Mouse (Mus musculus) erythroblast, embryonic 14.5 days (primary cell): ENCODE measurements around the gene Gm14409. TPM values are rescaled to one million over a fixed set of nuclear protein-coding genes. Genes with fewer than 3 reads are reported as not detected.
"Not testable (repeated sequence)": the region's sequence is repeated elsewhere in the genome, so short reads cannot be mapped to it uniquely, and the experiment has no call there.

Experiments used
- H3K27me3 ChIP-seq: 2 replicates; pipeline ENCODE4 v1.6.1; 2012; ENCODE audit warnings: inconsistent platforms; ENCODE audit not compliant: control insufficient read depth
- H3K36me3 ChIP-seq: 2 replicates; pipeline ENCODE4 v1.6.1; 2012; ENCODE audit warnings: mild to moderate bottlenecking, inconsistent platforms; ENCODE audit not compliant: control insufficient read depth
- H3K4me1 ChIP-seq: 2 replicates; pipeline ENCODE4 v1.6.1; 2012; ENCODE audit warnings: inconsistent platforms; ENCODE audit not compliant: control insufficient read depth
- H3K4me3 ChIP-seq: replicated peaks from 2 replicates; pipeline ENCODE3; 2012; ENCODE audit warnings: moderate library complexity, mild to moderate bottlenecking, inconsistent platforms
- H3K9me3 ChIP-seq: 2 replicates; pipeline ENCODE4 v1.6.1; 2012; ENCODE audit warnings: low read length, inconsistent platforms, mixed read lengths; ENCODE audit not compliant: control insufficient read depth
- polyA plus RNA-seq: library from polyadenylated mRNA; stranded (reverse); fragments of >175 nt; gene quantifications from 2 replicates; pipeline ENCODE4 v1.2.3, GENCODE M21; 2012

The Gm14409 gene
- polyA plus RNA-seq, result not detected in 2 replicates

- not testable (repeated sequence) for H3K4me1 ChIP-seq, H3K9me3 ChIP-seq, H3K4me3 ChIP-seq, H3K27me3 ChIP-seq, H3K36me3 ChIP-seq
Measured at GRCm38 (mm10) chr2:177266936-177267335, at the start of gene Gm14409. Gm14409 (minus strand) TSS chr2:177267036.

- H3K4me3 ChIP-seq, H3K27me3 ChIP-seq, H3K4me1 ChIP-seq, H3K36me3 ChIP-seq: not testable (repeated sequence)
- H3K9me3 ChIP-seq, result peaks cover 12% of the 10 kb centered on the region
Measured at GRCm38 (mm10) chr2:177309627-177310026, 42.8 kb upstream of the Gm14409 start.

- H3K4me1 ChIP-seq, H3K4me3 ChIP-seq, H3K9me3 ChIP-seq, H3K36me3 ChIP-seq, H3K27me3 ChIP-seq: not testable (repeated sequence)
Measured at GRCm38 (mm10) chr2:177304980-177305379, 38.1 kb upstream of the Gm14409 start.

GRCm38 (mm10) chr2:177283701-177284100 lies 16.9 kb upstream of the Gm14409 start:
- H3K9me3 ChIP-seq, H3K27me3 ChIP-seq, H3K36me3 ChIP-seq, H3K4me3 ChIP-seq, H3K4me1 ChIP-seq: not testable (repeated sequence)

- H3K4me1 ChIP-seq, H3K36me3 ChIP-seq, H3K27me3 ChIP-seq, H3K4me3 ChIP-seq, H3K9me3 ChIP-seq: not testable (repeated sequence)
Measured at GRCm38 (mm10) chr2:177277754-177278153, 10.9 kb upstream of the Gm14409 start.

GRCm38 (mm10) chr2:177272237-177272636 lies 5.4 kb upstream of the Gm14409 start:
- H3K27me3 ChIP-seq, H3K36me3 ChIP-seq, H3K4me3 ChIP-seq, H3K9me3 ChIP-seq, H3K4me1 ChIP-seq: not testable (repeated sequence)

- not testable (repeated sequence) for H3K4me3 ChIP-seq, H3K27me3 ChIP-seq, H3K4me1 ChIP-seq
Measured at GRCm38 (mm10) chr2:177247449-177247848, 19.4 kb downstream of the Gm14409 start.

GRCm38 (mm10) chr2:177230461-177230860 lies 36.4 kb downstream of the Gm14409 start:
- H3K27me3 ChIP-seq, H3K9me3 ChIP-seq, H3K36me3 ChIP-seq, H3K4me1 ChIP-seq, H3K4me3 ChIP-seq: not testable (repeated sequence)

More at GRCm38 (mm10) chr2:177247449-177247848, 19.4 kb downstream of the Gm14409 start:
- not testable (repeated sequence) for H3K9me3 ChIP-seq, H3K36me3 ChIP-seq

Other genes starting within 250 kb of the Gm14409 start
- gene Gm14401, start 192.7 kb downstream of the Gm14409 start, polyA plus RNA-seq, result not detected in 2 replicates
- gene Gm14410, start 60.6 kb downstream of the Gm14409 start, polyA plus RNA-seq, result not detected in 2 replicates
- not detected in 2 replicates for gene Gm14412, start 57.3 kb upstream of the Gm14409 start, polyA plus RNA-seq
- not detected in 2 replicates for gene Gm14418, start 131.3 kb upstream of the Gm14409 start, polyA plus RNA-seq
- gene Zfp970, start 197.7 kb upstream of the Gm14409 start, polyA plus RNA-seq, result not detected in 2 replicates
- gene Gm14403, start 231.2 kb upstream of the Gm14409 start, polyA plus RNA-seq, result not detected in 2 replicates